Comparison of ENCODE assay signal across 25 mouse cellular contexts in the genomic region with DNA sequence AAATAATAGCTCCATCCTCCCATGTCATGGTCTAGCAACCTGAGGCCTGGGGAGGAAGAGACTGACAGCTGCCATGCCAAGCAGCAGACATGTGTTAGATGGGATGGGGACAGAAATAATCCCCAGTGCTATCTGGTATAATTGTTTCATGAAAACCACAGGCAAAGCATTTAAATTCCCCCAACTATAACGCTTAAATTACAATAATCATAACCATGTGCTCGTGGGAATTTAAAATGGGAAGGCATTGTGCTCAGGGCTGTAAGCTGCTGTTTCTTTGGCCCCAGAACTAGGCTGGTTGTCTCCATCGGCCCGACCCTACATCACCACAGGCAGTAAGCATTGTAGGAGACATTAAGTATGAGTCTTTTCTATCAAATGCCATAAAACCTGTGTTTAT. TPM values are rescaled to one million over a fixed set of nuclear protein-coding genes. Genes with fewer than 3 reads are reported as not detected.
DNase-seq lines count a peak whose midpoint lies in the region; ATAC-seq and TF ChIP-seq lines count a peak whose summit lies in the region.
"Had no signal": no experiment of that assay in that cellular context is flagged by ENCODE, and none has a peak within 500 bp of the region (broad histone marks: within the 10 kb centered on the region; RNA-seq: fewer than 3 reads in every experiment).

No protein-coding gene starts in this region.

- H3K9ac ChIP-seq in hindbrain, embryonic 14.5 days = no peak overlapping the region
- no peak overlapping the region for H3K9ac ChIP-seq in neural tube, embryonic 13.5 days
- H3K9ac ChIP-seq in midbrain, postnatal 0 days (replicated peaks; ENCODE audit: low read length, poor library complexity, severe bottlenecking) = no peak overlapping the region
- H3K9ac ChIP-seq: forebrain, embryonic 12.5 days; liver, embryonic 12.5 days; liver, postnatal 0 days had no signal

- H3K9me3 ChIP-seq in hindbrain, embryonic 14.5 days (ENCODE audit: control insufficient read depth, low read length) = no peaks in the 10 kb centered on the region
- 0 out of 2 replicates have a peak, but pooled peaks cover 3% of the 10 kb centered on the region for H3K9me3 ChIP-seq in hindbrain, embryonic 10.5 days
- no peaks in the 10 kb centered on the region for H3K9me3 ChIP-seq in neural tube, embryonic 13.5 days
- H3K9me3 ChIP-seq in midbrain, postnatal 0 days (ENCODE audit: low read length) = no peaks in the 10 kb centered on the region
- H3K9me3 ChIP-seq: forebrain, embryonic 12.5 days; liver, embryonic 12.5 days had no signal

- WGBS in hindbrain, embryonic 14.5 days = 59% methylated on average over 4 of the region's 4 CpGs
- 83% methylated on average over 4 of the region's 4 CpGs for WGBS in hindbrain, embryonic 10.5 days
- WGBS in neural tube, embryonic 13.5 days = 47% methylated on average over 4 of the region's 4 CpGs
- 56% methylated on average over 4 of the region's 4 CpGs for WGBS in midbrain, postnatal 0 days

- DNase-seq in hindbrain, embryonic 14.5 days (ENCODE audit: low spot score) = no peak
- DNase-seq in hindbrain, embryonic 10.5 days (ENCODE audit: low spot score) = no peak
- no peak for DNase-seq in neural tube, embryonic 10.5 days (ENCODE audit: extremely low spot score, low spot score)
- DNase-seq in midbrain, postnatal 0 days (ENCODE audit: low spot score) = no peak
- no peak for DNase-seq in heart, adult 9 months (ENCODE audit: low spot score in 2 of 2)
- DNase-seq: adrenal gland, postnatal 36 days; B cell, adult 2 months; cerebellum, adult 18-20 months; gastrocnemius, postnatal 10 days; heart, postnatal 14 days; kidney, adult 8-10 months; kidney, postnatal 4 days; left cerebral cortex, postnatal 4 days; liver, postnatal 0 days; lung, postnatal 36 days; right cerebral cortex, adult 18-20 months; spleen, adult 18-20 months; thymus, adult 2 months; thymus, postnatal 4 days had no signal

- H3K4me3 ChIP-seq in hindbrain, embryonic 14.5 days (replicated peaks; ENCODE audit: low read length) = no peak overlapping the region
- no peak overlapping the region for H3K4me3 ChIP-seq in hindbrain, embryonic 10.5 days
- H3K4me3 ChIP-seq in neural tube, embryonic 13.5 days = no peak overlapping the region
- no peak overlapping the region for H3K4me3 ChIP-seq in midbrain, postnatal 0 days (ENCODE audit: low read depth, low read length)
- H3K4me3 ChIP-seq: erythroblast, embryonic 14.5 days; forebrain, embryonic 12.5 days; liver, embryonic 12.5 days had no signal

- H3K36me3 ChIP-seq in hindbrain, embryonic 14.5 days (replicated peaks; ENCODE audit: control insufficient read depth, insufficient read depth) = no peaks in the 10 kb centered on the region
- H3K36me3 ChIP-seq in hindbrain, embryonic 10.5 days = no peaks in the 10 kb centered on the region
- H3K36me3 ChIP-seq in neural tube, embryonic 13.5 days = no peaks in the 10 kb centered on the region
- no peaks in the 10 kb centered on the region for H3K36me3 ChIP-seq in midbrain, postnatal 0 days (ENCODE audit: insufficient read depth, low read length)
- H3K36me3 ChIP-seq: forebrain, embryonic 12.5 days; liver, embryonic 12.5 days had no signal

- H3K27ac ChIP-seq in hindbrain, embryonic 14.5 days = peak overlapping the region; percentile 51
- H3K27ac ChIP-seq in hindbrain, embryonic 10.5 days = no peak overlapping the region
- H3K27ac ChIP-seq in neural tube, embryonic 13.5 days (replicated peaks) = peak overlapping the region; percentile 83
- peak overlapping the region; percentile 32; the same call in 1 of the 2 replicates for H3K27ac ChIP-seq in midbrain, postnatal 0 days (ENCODE audit: low read depth, low read length)
- H3K27ac ChIP-seq: forebrain, embryonic 12.5 days; kidney, postnatal 0 days; liver, embryonic 12.5 days had no signal

- no peak overlapping the region for H3K4me2 ChIP-seq in hindbrain, embryonic 14.5 days (replicated peaks)
- H3K4me2 ChIP-seq in neural tube, embryonic 13.5 days = no peak overlapping the region
- H3K4me2 ChIP-seq in midbrain, postnatal 0 days (ENCODE audit: low read depth, low read length, poor library complexity, severe bottlenecking) = no peak overlapping the region
- H3K4me2 ChIP-seq: forebrain, embryonic 12.5 days; liver, embryonic 12.5 days had no signal

- ATAC-seq in hindbrain, embryonic 14.5 days (ENCODE audit: low FRiP score) = peak; percentile 37; the same call in 1 of the 2 replicates
- peak; percentile 47; the same call in 1 of the 2 replicates for ATAC-seq in neural tube, embryonic 13.5 days (ENCODE audit: low read depth)
- ATAC-seq in midbrain, postnatal 0 days (ENCODE audit: low FRiP score) = no peak
- ATAC-seq: intestine, embryonic 16.5 days; liver, embryonic 12.5 days; liver, postnatal 0 days had no signal

- no peaks in the 10 kb centered on the region for H3K27me3 ChIP-seq in hindbrain, embryonic 14.5 days (ENCODE audit: control insufficient read depth, insufficient read depth, low read length)
- H3K27me3 ChIP-seq in hindbrain, embryonic 10.5 days (ENCODE audit: insufficient read depth, poor library complexity, severe bottlenecking) = no peaks in the 10 kb centered on the region
- H3K27me3 ChIP-seq in neural tube, embryonic 13.5 days = no peaks in the 10 kb centered on the region
- H3K27me3 ChIP-seq in midbrain, postnatal 0 days (ENCODE audit: insufficient read depth, low read length) = no peaks in the 10 kb centered on the region
- H3K27me3 ChIP-seq: forebrain, embryonic 12.5 days; liver, embryonic 12.5 days had no signal

- peaks cover 7% of the 10 kb centered on the region; the same call in 1 of the 2 replicates for H3K4me1 ChIP-seq in hindbrain, embryonic 14.5 days (replicated peaks; ENCODE audit: control insufficient read depth, insufficient read depth, low read length)
- peaks cover 17% of the 10 kb centered on the region; the same call in 1 of the 2 replicates for H3K4me1 ChIP-seq in hindbrain, embryonic 10.5 days (replicated peaks)
- H3K4me1 ChIP-seq in neural tube, embryonic 13.5 days (replicated peaks) = peaks cover 28% of the 10 kb centered on the region
- H3K4me1 ChIP-seq in midbrain, postnatal 0 days (ENCODE audit: insufficient read depth, low read length) = no peaks in the 10 kb centered on the region
- H3K4me1 ChIP-seq: forebrain, embryonic 12.5 days; liver, embryonic 12.5 days had no signal

- no peak for TF ChIP-seq CTCF in midbrain, postnatal 0 days (IDR thresholded peaks at IDR 0.05)

RNA-seq across cellular contexts. Expression of gene Cmklr1, which starts 49.4 kb away (rescaled TPM):
- polyA plus RNA-seq in hindbrain, embryonic 14.5 days (2014; fragmentation: Nextera tagmentation; extraction: Ambion mirVana) = 1.7 and 2.7 TPM in 2 replicates
- 0.78 and 1.1 TPM in 2 replicates for polyA plus RNA-seq in hindbrain, embryonic 10.5 days (2016; fragmentation: Nextera tagmentation; extraction: Ambion mirVana)
- polyA plus RNA-seq in neural tube, embryonic 13.5 days (2015; fragmentation: Nextera tagmentation; extraction: Ambion mirVana) = 2.2 and 2.6 TPM in 2 replicates
- 2.7 and 3.6 TPM in 2 replicates for total RNA-seq in midbrain, postnatal 0 days (2014; rRNA removed)
- polyA plus RNA-seq in midbrain, postnatal 0 days (2015; fragmentation: Nextera tagmentation; extraction: Ambion mirVana) = 0.63 and 1.1 TPM in 2 replicates
- polyA plus RNA-seq: erythroblast, embryonic 14.5 days had no signal
